Mouse (Mus musculus): ENCODE results near the gene Capn2. TPM values are rescaled to one million over a fixed set of nuclear protein-coding genes. Genes with fewer than 3 reads are reported as not detected.

The Capn2 gene
- total and polyA plus RNA-seq, 2 experiments from 2014 or later = 82.1 to 88.2 TPM

DNA sequence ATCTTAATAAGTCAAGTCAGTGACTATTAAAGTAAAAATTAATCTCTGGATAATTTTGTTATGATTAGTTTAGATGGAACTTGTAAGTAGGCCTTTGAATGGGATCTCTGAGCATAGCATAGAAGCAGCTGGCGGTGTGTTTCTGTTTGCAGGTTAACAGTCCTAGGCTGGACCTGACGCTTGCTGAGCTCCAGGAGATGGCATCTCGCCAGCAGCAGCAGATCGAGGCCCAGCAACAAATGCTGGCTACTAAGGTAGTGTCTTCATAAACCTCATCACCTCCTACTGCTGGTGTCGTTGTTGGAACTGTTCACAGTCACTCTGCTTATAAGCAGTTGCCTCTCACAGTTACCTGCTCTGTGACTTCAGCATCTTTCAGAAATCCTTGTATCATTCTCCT lies 80.7 kb downstream of the Capn2 start:
- H3K36me3 ChIP-seq (ENCODE audit: insufficient read depth, low read length) = peaks cover 29% of the 10 kb centered on the region; the same call in 1 of the 2 replicates
- H3K27me3 ChIP-seq (ENCODE audit: insufficient read depth, low read length) = no peaks in the 10 kb centered on the region
- H3K4me1 ChIP-seq (ENCODE audit: insufficient read depth, low read length) = no peaks in the 10 kb centered on the region
- WGBS = 86% methylated on average over 5 of the region's 5 CpGs
- no peaks in the 10 kb centered on the region for H3K9me3 ChIP-seq (ENCODE audit: low read length)
- DNase-seq (ENCODE audit: low spot score) (no peak), ATAC-seq (ENCODE audit: low FRiP score) (no peak)
- no peak for TF ChIP-seq CTCF (IDR thresholded peaks at IDR 0.05)
- H3K4me2 ChIP-seq (ENCODE audit: low read depth, low read length, poor library complexity, severe bottlenecking) = no peak overlapping the region
- H3K27ac ChIP-seq (ENCODE audit: low read depth, low read length) = no peak overlapping the region
- H3K4me3 ChIP-seq (ENCODE audit: low read depth, low read length) = no peak overlapping the region
- no peak overlapping the region for H3K9ac ChIP-seq (replicated peaks; ENCODE audit: low read length, poor library complexity, severe bottlenecking)

DNA sequence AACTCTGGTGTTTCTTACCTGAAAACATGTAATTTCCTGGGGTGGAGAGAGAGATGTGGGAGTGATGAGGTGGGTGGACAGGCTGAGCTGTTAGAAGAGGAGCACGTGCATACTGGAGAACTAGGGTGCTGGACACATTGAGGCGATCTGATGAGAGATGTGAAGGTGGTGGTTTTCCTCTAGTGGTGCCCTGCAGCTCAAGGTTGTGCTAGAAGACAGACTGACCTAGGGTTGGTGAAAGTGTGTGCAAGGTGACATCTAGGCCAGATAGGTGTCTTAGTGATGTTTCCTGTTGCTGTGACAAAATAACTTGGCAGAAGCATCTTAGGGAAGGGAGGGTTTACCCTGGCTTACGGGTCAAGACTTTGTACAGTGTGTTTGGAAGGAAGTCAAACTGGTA lies 85.3 kb downstream of the Capn2 start:
- Histone ChIP-seq H3K9me3 (ENCODE audit: low read length) (no peaks in the 10 kb centered on the region), H3K4me1 (ENCODE audit: insufficient read depth, low read length) (no peaks in the 10 kb centered on the region), H3K9ac (replicated peaks; ENCODE audit: low read length, poor library complexity, severe bottlenecking) (no peak overlapping the region), H3K27me3 (ENCODE audit: insufficient read depth, low read length) (no peaks in the 10 kb centered on the region), H3K4me3 (ENCODE audit: low read depth, low read length) (no peak overlapping the region), H3K36me3 (ENCODE audit: insufficient read depth, low read length) (peaks cover 19% of the 10 kb centered on the region; the same call in 1 of the 2 replicates), H3K4me2 (ENCODE audit: low read depth, low read length, poor library complexity, severe bottlenecking) (no peak overlapping the region), H3K27ac (ENCODE audit: low read depth, low read length) (no peak overlapping the region)
- TF ChIP-seq CTCF (IDR thresholded peaks at IDR 0.05) = no peak
- no peak for ATAC-seq (ENCODE audit: low FRiP score)
- DNase-seq (ENCODE audit: low spot score) = no peak
- WGBS = 95% methylated on average over 3 of the region's 3 CpGs

DNA sequence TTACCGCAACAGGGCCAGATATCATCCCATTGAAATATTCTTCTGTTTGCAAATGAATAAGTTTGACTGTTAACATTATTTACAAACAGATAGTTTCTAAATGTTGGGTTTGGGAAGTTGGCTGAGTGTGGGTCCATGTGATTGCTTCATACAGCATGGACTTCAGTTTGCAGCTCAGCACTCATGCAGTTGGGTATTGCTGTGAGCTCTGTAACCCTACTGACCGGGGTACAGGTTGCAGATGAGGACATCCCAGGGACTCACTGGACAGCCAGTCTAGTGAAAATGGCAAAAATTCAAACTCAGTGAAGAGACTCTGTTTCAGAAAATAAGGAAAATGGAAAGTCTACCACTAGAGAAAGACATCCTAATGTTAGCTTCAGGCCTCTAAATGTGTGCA lies 86.7 kb downstream of the Capn2 start:
- no peak for ATAC-seq (ENCODE audit: low FRiP score)
- Histone ChIP-seq H3K9ac (replicated peaks; ENCODE audit: low read length, poor library complexity, severe bottlenecking) (no peak overlapping the region), H3K4me3 (ENCODE audit: low read depth, low read length) (no peak overlapping the region), H3K27me3 (ENCODE audit: insufficient read depth, low read length) (no peaks in the 10 kb centered on the region), H3K27ac (ENCODE audit: low read depth, low read length) (no peak overlapping the region), H3K4me2 (ENCODE audit: low read depth, low read length, poor library complexity, severe bottlenecking) (no peak overlapping the region), H3K4me1 (ENCODE audit: insufficient read depth, low read length) (no peaks in the 10 kb centered on the region), H3K36me3 (ENCODE audit: insufficient read depth, low read length) (peaks cover 15% of the 10 kb centered on the region; the same call in 1 of the 2 replicates), H3K9me3 (ENCODE audit: low read length) (no peaks in the 10 kb centered on the region)
- no peak for DNase-seq (ENCODE audit: low spot score)
- 97% methylated on average over 2 of the region's 2 CpGs for WGBS
- no peak for TF ChIP-seq CTCF (IDR thresholded peaks at IDR 0.05)

DNA sequence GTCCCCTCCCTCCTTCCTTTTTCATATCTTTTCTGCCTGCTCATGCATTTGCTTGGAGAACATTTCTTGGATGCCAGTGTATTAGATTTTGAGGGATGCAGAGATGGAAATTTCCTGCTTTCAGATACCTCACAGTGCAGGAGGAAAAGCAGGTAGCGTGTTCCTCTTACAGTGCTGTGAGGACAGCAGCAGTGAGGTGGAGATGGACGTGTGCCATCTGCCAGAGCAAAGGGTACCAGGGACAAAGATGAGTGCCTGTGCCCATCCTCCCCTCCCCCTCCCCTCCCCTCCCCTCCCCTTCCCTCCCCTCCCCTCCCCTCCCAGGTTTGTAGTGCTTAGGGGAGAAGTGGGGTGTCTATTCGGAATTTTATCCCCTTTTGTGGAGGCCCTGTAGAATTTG lies 87.6 kb downstream of the Capn2 start:
- no peaks in the 10 kb centered on the region for H3K4me1 ChIP-seq (ENCODE audit: insufficient read depth, low read length)
- H3K9me3 ChIP-seq (ENCODE audit: low read length) = no peaks in the 10 kb centered on the region
- peaks cover 15% of the 10 kb centered on the region; the same call in 1 of the 2 replicates for H3K36me3 ChIP-seq (ENCODE audit: insufficient read depth, low read length)
- no peak for ATAC-seq (ENCODE audit: low FRiP score)
- H3K4me2 ChIP-seq (ENCODE audit: low read depth, low read length, poor library complexity, severe bottlenecking) = no peak overlapping the region
- TF ChIP-seq CTCF (IDR thresholded peaks at IDR 0.05) = no peak
- DNase-seq (ENCODE audit: low spot score) = no peak
- H3K27me3 ChIP-seq (ENCODE audit: insufficient read depth, low read length) = no peaks in the 10 kb centered on the region
- H3K4me3 ChIP-seq (ENCODE audit: low read depth, low read length) = no peak overlapping the region
- H3K9ac ChIP-seq (replicated peaks; ENCODE audit: low read length, poor library complexity, severe bottlenecking) = no peak overlapping the region
- no peak overlapping the region for H3K27ac ChIP-seq (ENCODE audit: low read depth, low read length)
- WGBS = 81% methylated on average over 3 of the region's 3 CpGs

DNA sequence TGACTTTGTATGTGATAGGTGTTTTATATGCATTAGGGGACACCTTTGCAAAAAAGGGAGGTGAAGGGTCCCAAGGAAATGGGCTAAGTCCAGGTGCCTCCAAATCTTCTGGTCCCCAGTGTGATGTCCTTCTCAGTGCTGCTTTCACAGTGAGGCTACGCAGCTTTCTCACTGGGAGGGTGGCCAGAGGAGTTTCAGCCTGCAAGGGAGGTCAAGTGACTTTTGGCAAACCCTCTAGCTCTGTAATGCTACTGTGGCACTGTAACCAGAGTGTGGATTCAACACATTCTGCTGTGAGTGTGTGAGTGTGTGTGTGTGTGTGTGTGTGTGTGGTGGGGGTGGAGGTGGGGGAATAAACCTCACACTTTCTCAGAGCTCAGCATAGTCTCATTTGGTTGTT lies 90.0 kb downstream of the Capn2 start:
- Histone ChIP-seq H3K4me2 (ENCODE audit: low read depth, low read length, poor library complexity, severe bottlenecking) (no peak overlapping the region), H3K9me3 (ENCODE audit: low read length) (no peaks in the 10 kb centered on the region), H3K36me3 (ENCODE audit: insufficient read depth, low read length) (peaks cover 8% of the 10 kb centered on the region; the same call in 1 of the 2 replicates), H3K27ac (ENCODE audit: low read depth, low read length) (no peak overlapping the region), H3K9ac (replicated peaks; ENCODE audit: low read length, poor library complexity, severe bottlenecking) (no peak overlapping the region), H3K4me1 (ENCODE audit: insufficient read depth, low read length) (no peaks in the 10 kb centered on the region), H3K27me3 (ENCODE audit: insufficient read depth, low read length) (no peaks in the 10 kb centered on the region), H3K4me3 (ENCODE audit: low read depth, low read length) (no peak overlapping the region)
- DNase-seq (ENCODE audit: low spot score) (peak; percentile 47), ATAC-seq (ENCODE audit: low FRiP score) (no peak)
- 65% methylated on average over 1 of the region's 1 CpGs for WGBS
- TF ChIP-seq CTCF (IDR thresholded peaks at IDR 0.05) = no peak

DNA sequence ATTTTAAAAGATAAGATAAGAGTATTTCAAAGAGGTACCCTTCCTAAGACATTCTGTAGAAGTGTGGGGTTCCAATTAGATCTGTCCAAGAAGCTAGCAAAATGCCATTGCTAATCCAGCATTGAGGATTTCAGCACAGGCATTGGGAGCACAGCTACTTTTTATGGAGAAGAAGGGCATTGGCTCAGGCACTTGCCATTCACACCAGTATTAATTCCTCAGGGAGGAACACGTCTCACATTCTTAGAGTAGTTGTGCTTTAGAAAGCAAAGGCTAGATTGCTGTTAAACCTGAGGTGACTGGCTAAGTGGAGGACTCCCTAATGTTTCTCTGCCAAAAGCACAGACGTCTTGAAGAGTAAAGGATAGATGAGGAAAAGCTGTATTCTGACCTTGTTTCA lies 91.0 kb downstream of the Capn2 start:
- no peak for ATAC-seq (ENCODE audit: low FRiP score)
- whole genome bisulfite sequencing = 36% methylated on average over 2 of the region's 2 CpGs

More for the DNA sequence above, 91.0 kb downstream of the Capn2 start:
- Histone ChIP-seq H3K4me1 (ENCODE audit: insufficient read depth, low read length) (no peaks in the 10 kb centered on the region), H3K27me3 (ENCODE audit: insufficient read depth, low read length) (no peaks in the 10 kb centered on the region), H3K9ac (replicated peaks; ENCODE audit: low read length, poor library complexity, severe bottlenecking) (no peak overlapping the region), H3K4me3 (ENCODE audit: low read depth, low read length) (no peak overlapping the region), H3K9me3 (ENCODE audit: low read length) (no peaks in the 10 kb centered on the region), H3K36me3 (ENCODE audit: insufficient read depth, low read length) (no peaks in the 10 kb centered on the region; the same call in 1 of the 2 replicates), H3K4me2 (ENCODE audit: low read depth, low read length, poor library complexity, severe bottlenecking) (no peak overlapping the region), H3K27ac (ENCODE audit: low read depth, low read length) (no peak overlapping the region)
- no peak for DNase-seq (ENCODE audit: low spot score)
- TF ChIP-seq CTCF (IDR thresholded peaks at IDR 0.05) = no peak
